Mouse (Mus musculus) heart, embryonic 14.5 days (tissue): ENCODE results near the gene Lhfpl2. TPM values are rescaled to one million over a fixed set of nuclear protein-coding genes. Genes with fewer than 3 reads are reported as not detected.

Source experiments
- ATAC-seq: fragments of 200-750 bp; cut with Nextera tagmentation; 2 replicates; pipeline ENCODE4 v1.8.0; 2017; ENCODE audit warnings: low read depth, moderate TSS enrichment; ENCODE audit not compliant: insufficient number of reproducible peaks, insufficient read depth, low FRiP score
- H3K27ac ChIP-seq, 2 experiments: fragments of 200-500 bp in 1 of 2; fragments of 300-500 bp in 1 of 2; sonication (generic) in 1 of 2; replicated peaks in 1 of 2; 2 replicates each; pipeline ENCODE4 v1.5.1; 2012 to 2014; ENCODE audit warnings: low read depth in 2 of 2, low read length in 2 of 2, control low read depth in 1 of 2, mild to moderate bottlenecking in 1 of 2, mixed read lengths in 1 of 2; ENCODE audit not compliant: control insufficient read depth in 1 of 2, insufficient read depth in 1 of 2
- H3K27me3 ChIP-seq: fragments of 300-500 bp; sonication (generic); 2 replicates; pipeline ENCODE4 v1.6.1; 2014; ENCODE audit warnings: mild to moderate bottlenecking, low read length, control low read depth; ENCODE audit not compliant: control insufficient read depth, insufficient read depth
- H3K36me3 ChIP-seq: fragments of 300-500 bp; sonication (generic); 2 replicates; pipeline ENCODE4 v1.6.1; 2014; ENCODE audit warnings: mild to moderate bottlenecking, control low read depth, low read length, mixed read lengths; ENCODE audit not compliant: control insufficient read depth, insufficient read depth
- H3K4me1 ChIP-seq, 2 experiments: fragments of 200-500 bp in 1 of 2; fragments of 300-500 bp in 1 of 2; sonication (generic) in 1 of 2; 2 replicates each; pipeline ENCODE4 v1.6.1; 2012 to 2014; ENCODE audit warnings: low read length in 2 of 2, control low read depth in 1 of 2, mixed read lengths in 1 of 2; ENCODE audit not compliant: control insufficient read depth in 2 of 2, insufficient read depth in 2 of 2
- H3K4me2 ChIP-seq: fragments of 300-500 bp; sonication (generic); 2 replicates; pipeline ENCODE4 v1.6.1; 2014; ENCODE audit warnings: mild to moderate bottlenecking, low read length
- H3K4me3 ChIP-seq, 2 experiments: fragments of 200-500 bp in 1 of 2; fragments of 300-500 bp in 1 of 2; sonication (generic) in 1 of 2; 2 replicates each; pipeline ENCODE4 v1.5.1; 2012 to 2014; ENCODE audit warnings: low read length in 2 of 2, mild to moderate bottlenecking in 2 of 2, control low read depth in 1 of 2, low read depth in 1 of 2, moderate library complexity in 1 of 2; ENCODE audit not compliant: control insufficient read depth in 1 of 2, insufficient read depth in 1 of 2
- H3K9ac ChIP-seq: fragments of 300-500 bp; sonication (generic); 2 replicates; pipeline ENCODE4 v1.6.1; 2014; ENCODE audit warnings: mild to moderate bottlenecking, low read length
- H3K9me3 ChIP-seq: fragments of 300-500 bp; sonication (generic); 2 replicates; pipeline ENCODE4 v1.6.1; 2016; ENCODE audit warnings: low read length, control low read depth; ENCODE audit not compliant: control insufficient read depth
- WGBS: fragments of 180-500 bp; shearing (Covaris S2); extraction: QIAGEN DNeasy Blood & Tissue Kit; methylation state at CpG from one replicate; pipeline ENCODE4 v1.1.7; 2014; 5-methylcytosine and 5-hydroxymethylcytosine counted together
- polyA plus RNA-seq: library from polyadenylated mRNA; unstranded; fragments of >200 nt; fragmentation: Nextera tagmentation; extraction: Ambion mirVana; gene quantifications from 2 replicates; pipeline ENCODE4 v1.2.1, GENCODE M21; 2014

Lhfpl2 gene
- polyA plus RNA-seq, 1 experiment from 2014 or later = 21.8 TPM

- Histone ChIP-seq H3K9me3 (no peaks in the 10 kb centered on the region), H3K4me3 (no peak overlapping the region), H3K36me3 (no peaks in the 10 kb centered on the region), H3K27ac (no peak overlapping the region), H3K4me2 (no peak overlapping the region), H3K4me1 (peaks cover 27 to 50% of the 10 kb centered on the region in 2 experiments), H3K9ac (no peak overlapping the region), H3K27me3 (no peaks in the 10 kb centered on the region)
- WGBS = 81% methylated on average over 9 of the region's 9 CpGs
- no peak for ATAC-seq
Observed at GRCm38 (mm10) chr13:94061256-94061877, 3.8 kb downstream of the Lhfpl2 start.

- 19% methylated on average over 21 of the region's 21 CpGs for WGBS
- Histone ChIP-seq H3K27ac (peak overlapping the region in 1 of 2 experiments; percentile 61; a peak in 1 of 4 replicates), H3K27me3 (no peaks in the 10 kb centered on the region), H3K9me3 (no peaks in the 10 kb centered on the region), H3K36me3 (no peaks in the 10 kb centered on the region), H3K4me3 (peak overlapping the region in 1 of 2 experiments; percentile 13; a peak in 1 of 4 replicates), H3K4me1 (peaks cover 33 to 53% of the 10 kb centered on the region in 2 experiments), H3K4me2 (peak overlapping the region; percentile 57), H3K9ac (peak overlapping the region; percentile 61)
- ATAC-seq = no peak; the same call in 1 of the 2 replicates
Observed at GRCm38 (mm10) chr13:94062349-94063111, 4.9 kb downstream of the Lhfpl2 start.

GRCm38 (mm10) chr13:94063156-94063555 is 5.6 kb downstream of the Lhfpl2 start:
- ATAC-seq = no peak
- 60% methylated on average over 8 of the region's 8 CpGs for WGBS
- Histone ChIP-seq H3K27me3 (no peaks in the 10 kb centered on the region), H3K27ac (peak overlapping the region in 1 of 2 experiments; percentile 61; a peak in 2 of 4 replicates), H3K9ac (peak overlapping the region; percentile 61), H3K36me3 (no peaks in the 10 kb centered on the region), H3K4me2 (peak overlapping the region; percentile 57), H3K9me3 (no peaks in the 10 kb centered on the region), H3K4me3 (no peak overlapping the region), H3K4me1 (peaks cover 33 to 53% of the 10 kb centered on the region in 2 experiments)

- 37% methylated on average over 7 of the region's 7 CpGs for WGBS
- no peaks in the 10 kb centered on the region for H3K9me3 ChIP-seq
- no peaks in the 10 kb centered on the region for H3K27me3 ChIP-seq
- H3K4me3 ChIP-seq = no peak overlapping the region
- no peak overlapping the region; the same call in 1 of the 2 replicates for H3K4me2 ChIP-seq
- H3K36me3 ChIP-seq = no peaks in the 10 kb centered on the region
- no peak overlapping the region for H3K27ac ChIP-seq
- H3K9ac ChIP-seq = 0 out of 2 replicates have a peak overlapping the region, but pooled peaks have one; percentile 38
- no peak for ATAC-seq
- peaks cover 34 to 47% of the 10 kb centered on the region in 2 experiments for H3K4me1 ChIP-seq
Observed at GRCm38 (mm10) chr13:94064571-94064970, 7.0 kb downstream of the Lhfpl2 start.

GRCm38 (mm10) chr13:94065276-94066050 is 7.9 kb downstream of the Lhfpl2 start:
- H3K36me3 ChIP-seq = no peaks in the 10 kb centered on the region
- no peak overlapping the region for H3K4me3 ChIP-seq
- no peaks in the 10 kb centered on the region for H3K9me3 ChIP-seq
- no peak for ATAC-seq
- H3K27me3 ChIP-seq = no peaks in the 10 kb centered on the region
- no peak overlapping the region for H3K27ac ChIP-seq
- H3K9ac ChIP-seq = no peak overlapping the region
- no peak overlapping the region for H3K4me2 ChIP-seq
- H3K4me1 ChIP-seq = peaks cover 34 to 49% of the 10 kb centered on the region in 2 experiments
- 55% methylated on average over 11 of the region's 11 CpGs for WGBS

GRCm38 (mm10) chr13:94066626-94067275 is 9.2 kb downstream of the Lhfpl2 start:
- ATAC-seq = no peak
- 82% methylated on average over 5 of the region's 5 CpGs for WGBS
- Histone ChIP-seq H3K4me2 (no peak overlapping the region), H3K4me3 (no peak overlapping the region), H3K27me3 (no peaks in the 10 kb centered on the region), H3K36me3 (no peaks in the 10 kb centered on the region), H3K9ac (no peak overlapping the region), H3K27ac (no peak overlapping the region), H3K9me3 (no peaks in the 10 kb centered on the region), H3K4me1 (peaks cover 39 to 55% of the 10 kb centered on the region in 2 experiments)

GRCm38 (mm10) chr13:94068308-94068707 is 10.7 kb downstream of the Lhfpl2 start:
- H3K4me1 ChIP-seq = peaks cover 36 to 51% of the 10 kb centered on the region in 2 experiments
- H3K27me3 ChIP-seq = no peaks in the 10 kb centered on the region
- no peak overlapping the region for H3K4me2 ChIP-seq
- no peak overlapping the region for H3K4me3 ChIP-seq
- no peaks in the 10 kb centered on the region for H3K36me3 ChIP-seq
- WGBS = 100% methylated on average over 1 of the region's 1 CpGs
- no peak overlapping the region for H3K9ac ChIP-seq
- ATAC-seq = no peak
- no peak overlapping the region for H3K27ac ChIP-seq
- H3K9me3 ChIP-seq = no peaks in the 10 kb centered on the region
